Mouse (Mus musculus): ENCODE data around the gene Tgif1.

The Tgif1 gene

GRCm38 (mm10) chr17:70807885-70808284 is 45.5 kb downstream of the Tgif1 start:
- no peak for DNase-seq (ENCODE audit: low spot score in 2 of 2)

- no peak for DNase-seq (ENCODE audit: low spot score in 2 of 2)
These were observed 46.7 kb downstream of the Tgif1 start for GRCm38 (mm10) chr17:70806600-70806999.

GRCm38 (mm10) chr17:70805866-70806265 is 47.5 kb downstream of the Tgif1 start:
- DNase-seq (ENCODE audit: low spot score in 2 of 2), result no peak

- no peak for DNase-seq (ENCODE audit: low spot score in 2 of 2)
These were observed 51.3 kb downstream of the Tgif1 start for GRCm38 (mm10) chr17:70802022-70802421.

- no peak for DNase-seq (ENCODE audit: low spot score in 2 of 2)
These were observed 54.1 kb downstream of the Tgif1 start for GRCm38 (mm10) chr17:70799266-70799665.

GRCm38 (mm10) chr17:70797773-70798045 is 55.6 kb downstream of the Tgif1 start:
- DNase-seq (ENCODE audit: low spot score in 2 of 2), result no peak

- DNase-seq (ENCODE audit: low spot score in 2 of 2), result no peak
These were observed 56.2 kb downstream of the Tgif1 start for GRCm38 (mm10) chr17:70796940-70797772.

- no peak for DNase-seq (ENCODE audit: low spot score in 2 of 2)
These were observed 58.1 kb downstream of the Tgif1 start for GRCm38 (mm10) chr17:70795196-70795595.

- DNase-seq (ENCODE audit: low spot score in 2 of 2), result no peak
These were observed 58.6 kb downstream of the Tgif1 start for GRCm38 (mm10) chr17:70794722-70795121.

- DNase-seq (ENCODE audit: low spot score in 2 of 2), result no peak
These were observed 59.1 kb downstream of the Tgif1 start for GRCm38 (mm10) chr17:70794291-70794690.
